11 mouse cellular contexts compared by ENCODE assay signal in the genomic region with DNA sequence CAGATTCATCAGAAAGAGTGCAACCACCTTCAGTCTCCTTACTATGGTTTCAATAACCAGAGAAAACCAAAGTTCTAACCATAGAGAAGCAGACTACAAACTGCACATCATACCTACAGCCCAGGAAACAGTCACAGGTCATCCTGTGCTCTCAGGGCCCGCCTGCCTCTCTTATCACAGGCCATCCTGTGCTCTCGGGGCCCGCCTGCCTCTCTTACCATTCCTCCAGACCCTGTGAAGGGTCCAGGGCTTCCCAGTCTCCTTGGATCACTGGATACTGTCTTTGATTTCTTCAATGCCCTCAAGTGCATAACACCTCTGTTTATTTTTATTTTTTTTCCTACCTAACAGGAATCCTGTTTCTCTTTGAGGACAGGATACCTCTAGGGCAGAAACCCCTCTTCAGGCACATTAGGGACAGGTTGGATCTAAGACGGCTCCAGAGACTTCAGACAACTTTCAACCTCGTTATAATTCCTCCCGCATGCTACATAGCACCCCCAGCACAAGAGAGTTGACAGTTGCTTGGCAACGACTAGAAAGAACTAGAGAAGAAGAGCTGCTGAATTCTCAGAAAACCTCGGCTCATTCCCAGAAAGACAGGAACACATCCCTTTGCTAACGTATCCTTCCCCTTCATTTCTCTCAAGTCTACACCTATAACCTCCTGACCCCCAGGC.
DNase-seq lines count a peak whose midpoint lies in the region; ATAC-seq and TF ChIP-seq lines count a peak whose summit lies in the region.
"Had no signal": no experiment of that assay in that cellular context is flagged by ENCODE, and none has a peak within 500 bp of the region (broad histone marks: within the 10 kb centered on the region; RNA-seq: fewer than 3 reads in every experiment).

No protein-coding gene starts in this region.

- peak overlapping the region; percentile 76 for H3K27ac ChIP-seq in layer of hippocampus, adult 2 months
- peak overlapping the region; percentile 7; the same call in 1 of the 2 replicates for H3K27ac ChIP-seq in forebrain, embryonic 13.5 days
- H3K27ac ChIP-seq in hindbrain, embryonic 15.5 days (replicated peaks), result peak overlapping the region; percentile 74
- peak overlapping the region; percentile 80 for H3K27ac ChIP-seq in midbrain, embryonic 16.5 days (ENCODE audit: low read length)
- H3K27ac ChIP-seq: liver, embryonic 13.5 days had no signal

- peaks cover 19% of the 10 kb centered on the region for H3K4me1 ChIP-seq in forebrain, embryonic 13.5 days
- peaks cover 18% of the 10 kb centered on the region for H3K4me1 ChIP-seq in hindbrain, embryonic 15.5 days (replicated peaks)
- peaks cover 20% of the 10 kb centered on the region for H3K4me1 ChIP-seq in midbrain, embryonic 16.5 days (ENCODE audit: control insufficient read depth, insufficient read depth, low read length)
- H3K4me1 ChIP-seq: liver, embryonic 13.5 days had no signal

- intact Hi-C loops in gastrocnemius, postnatal 36 days (cut with DNase I), result no loop called here

- DNase-seq in layer of hippocampus, adult 2 months (ENCODE audit: low spot score in 2 of 2), result peak in 1 of 2 experiments; percentile 32
- no peak for DNase-seq in layer of hippocampus, postnatal 10 days (ENCODE audit: low spot score in 2 of 2)
- no peak for DNase-seq in spleen, adult 12 weeks (ENCODE audit: low spot score)
- DNase-seq in gastrocnemius, postnatal 36 days, result no peak
- DNase-seq in MN1 (ENCODE audit: low spot score), result no peak
- DNase-seq: cerebellum, adult 8-10 months; kidney, postnatal 4 days; liver, embryonic 13.5 days had no signal

- H3K4me2 ChIP-seq in forebrain, embryonic 13.5 days, result peak overlapping the region; percentile 10; the same call in 1 of the 2 replicates
- H3K4me2 ChIP-seq in hindbrain, embryonic 15.5 days, result peak overlapping the region; percentile 27
- H3K4me2 ChIP-seq in midbrain, embryonic 16.5 days (ENCODE audit: low read length), result no peak overlapping the region
- H3K4me2 ChIP-seq: liver, embryonic 13.5 days had no signal

- no peak overlapping the region for H3K9ac ChIP-seq in forebrain, embryonic 13.5 days
- H3K9ac ChIP-seq in hindbrain, embryonic 15.5 days, result no peak overlapping the region
- no peak overlapping the region for H3K9ac ChIP-seq in midbrain, embryonic 16.5 days (ENCODE audit: low read depth, low read length)
- H3K9ac ChIP-seq: liver, embryonic 13.5 days had no signal

- no peak for TF ChIP-seq CTCF in layer of hippocampus, adult 2 months (conservative IDR thresholded peaks at IDR 0.05)

- H3K27me3 ChIP-seq in forebrain, embryonic 13.5 days, result no peaks in the 10 kb centered on the region
- no peaks in the 10 kb centered on the region for H3K27me3 ChIP-seq in hindbrain, embryonic 15.5 days
- no peaks in the 10 kb centered on the region for H3K27me3 ChIP-seq in midbrain, embryonic 16.5 days (ENCODE audit: control insufficient read depth, insufficient read depth, low read depth, low read length)
- H3K27me3 ChIP-seq: liver, embryonic 13.5 days had no signal

- no peak overlapping the region for H3K4me3 ChIP-seq in layer of hippocampus, adult 2 months
- H3K4me3 ChIP-seq in forebrain, embryonic 13.5 days, result no peak overlapping the region
- H3K4me3 ChIP-seq in hindbrain, embryonic 15.5 days, result no peak overlapping the region
- no peak overlapping the region for H3K4me3 ChIP-seq in midbrain, embryonic 16.5 days (ENCODE audit: low read depth, low read length)
- H3K4me3 ChIP-seq: liver, embryonic 13.5 days had no signal

- no peaks in the 10 kb centered on the region for H3K9me3 ChIP-seq in forebrain, embryonic 13.5 days (replicated peaks)
- H3K9me3 ChIP-seq in hindbrain, embryonic 15.5 days, result no peaks in the 10 kb centered on the region
- H3K9me3 ChIP-seq in midbrain, embryonic 16.5 days (replicated peaks; ENCODE audit: control insufficient read depth, low read length, poor library complexity, severe bottlenecking), result no peaks in the 10 kb centered on the region
- H3K9me3 ChIP-seq: liver, embryonic 13.5 days had no signal

- ATAC-seq in forebrain, embryonic 13.5 days, result peak; percentile 78
- ATAC-seq in hindbrain, embryonic 15.5 days (ENCODE audit: low FRiP score, low read depth), result peak; percentile 82
- ATAC-seq in midbrain, embryonic 16.5 days, result peak; percentile 93

- 29% methylated on average over 9 of the region's 9 CpGs for WGBS in forebrain, embryonic 13.5 days
- 33% methylated on average over 9 of the region's 9 CpGs for WGBS in hindbrain, embryonic 15.5 days
- 29% methylated on average over 9 of the region's 9 CpGs for WGBS in midbrain, embryonic 16.5 days

- H3K36me3 ChIP-seq in forebrain, embryonic 13.5 days (ENCODE audit: poor library complexity, severe bottlenecking), result no peaks in the 10 kb centered on the region
- H3K36me3 ChIP-seq in hindbrain, embryonic 15.5 days, result no peaks in the 10 kb centered on the region
- no peaks in the 10 kb centered on the region for H3K36me3 ChIP-seq in midbrain, embryonic 16.5 days (ENCODE audit: control insufficient read depth, insufficient read depth, low read length)
- H3K36me3 ChIP-seq: liver, embryonic 13.5 days had no signal

Comparison
In these comparisons a context has a peak if more than half of its experiments do, and no peak if none do; other contexts are left out.
1. H3K27ac ChIP-seq: peak in every context shown above with its lines; median percentile 80 in midbrain, embryonic 16.5 days; 76 in layer of hippocampus, adult 2 months; 74 in hindbrain, embryonic 15.5 days; 7 in forebrain, embryonic 13.5 days.